Mouse (Mus musculus) intestine, embryonic 14.5 days (tissue): Measurements from ENCODE around the gene Heatr9. TPM values are rescaled to one million over a fixed set of nuclear protein-coding genes. Genes with fewer than 3 reads are reported as not detected.

Experiments
- ATAC-seq: fragments of 200-750 bp; cut with Nextera tagmentation; replicated peaks from 2 replicates; pipeline ENCODE4 v1.8.0; 2017; ENCODE audit warnings: low read depth, moderate number of reproducible peaks, moderate TSS enrichment, moderate library complexity; ENCODE audit not compliant: low FRiP score, low TSS enrichment
- DNase-seq: peaks from one replicate; pipeline ENCODE4 v3.0.0-alpha.2; 2018; ENCODE audit warnings: low spot score
- H3K27ac ChIP-seq: fragments of 300-500 bp; sonication (generic); 2 replicates; pipeline ENCODE4 v1.5.1; 2014; ENCODE audit warnings: low read depth, mild to moderate bottlenecking, control low read depth
- H3K27me3 ChIP-seq: fragments of 300-500 bp; sonication (generic); replicated peaks from 2 replicates; pipeline ENCODE4 v1.6.1; 2014; ENCODE audit warnings: low read length, control low read depth; ENCODE audit not compliant: control insufficient read depth, insufficient read depth
- H3K36me3 ChIP-seq: fragments of 300-500 bp; sonication (generic); 2 replicates; pipeline ENCODE4 v1.6.1; 2014; ENCODE audit warnings: low read length, control low read depth; ENCODE audit not compliant: control insufficient read depth, insufficient read depth
- H3K4me1 ChIP-seq: fragments of 300-500 bp; sonication (generic); replicated peaks from 2 replicates; pipeline ENCODE4 v1.6.1; 2014; ENCODE audit warnings: low read length, control low read depth, mixed read lengths; ENCODE audit not compliant: control insufficient read depth, insufficient read depth
- H3K4me2 ChIP-seq: fragments of 300-500 bp; sonication (generic); 2 replicates; pipeline ENCODE4 v1.6.1; 2014; ENCODE audit warnings: low read length
- H3K4me3 ChIP-seq: fragments of 300-500 bp; sonication (generic); 2 replicates; pipeline ENCODE4 v1.5.1; 2014; ENCODE audit warnings: low read depth, low read length, control low read depth, mixed read lengths
- H3K9ac ChIP-seq: fragments of 300-500 bp; sonication (generic); 2 replicates; pipeline ENCODE4 v1.6.1; 2014; ENCODE audit warnings: mild to moderate bottlenecking, low read length
- H3K9me3 ChIP-seq: fragments of 300-500 bp; sonication (generic); 2 replicates; pipeline ENCODE4 v1.6.1; 2016; ENCODE audit warnings: low read length, control low read depth; ENCODE audit not compliant: control insufficient read depth
- WGBS: fragments of 180-500 bp; shearing (Covaris S2); extraction: QIAGEN DNeasy Blood & Tissue Kit; methylation state at CpG from one replicate; pipeline ENCODE4 v1.1.7; 2014; 5-methylcytosine and 5-hydroxymethylcytosine counted together
- polyA plus RNA-seq: library from polyadenylated mRNA; unstranded; fragments of >200 nt; fragmentation: Nextera tagmentation; extraction: Ambion mirVana; gene quantifications from 2 replicates; pipeline ENCODE4 v1.2.1, GENCODE M21; 2014

The Heatr9 gene
- polyA plus RNA-seq, 1 experiment from 2014 or later = not detected

DNA sequence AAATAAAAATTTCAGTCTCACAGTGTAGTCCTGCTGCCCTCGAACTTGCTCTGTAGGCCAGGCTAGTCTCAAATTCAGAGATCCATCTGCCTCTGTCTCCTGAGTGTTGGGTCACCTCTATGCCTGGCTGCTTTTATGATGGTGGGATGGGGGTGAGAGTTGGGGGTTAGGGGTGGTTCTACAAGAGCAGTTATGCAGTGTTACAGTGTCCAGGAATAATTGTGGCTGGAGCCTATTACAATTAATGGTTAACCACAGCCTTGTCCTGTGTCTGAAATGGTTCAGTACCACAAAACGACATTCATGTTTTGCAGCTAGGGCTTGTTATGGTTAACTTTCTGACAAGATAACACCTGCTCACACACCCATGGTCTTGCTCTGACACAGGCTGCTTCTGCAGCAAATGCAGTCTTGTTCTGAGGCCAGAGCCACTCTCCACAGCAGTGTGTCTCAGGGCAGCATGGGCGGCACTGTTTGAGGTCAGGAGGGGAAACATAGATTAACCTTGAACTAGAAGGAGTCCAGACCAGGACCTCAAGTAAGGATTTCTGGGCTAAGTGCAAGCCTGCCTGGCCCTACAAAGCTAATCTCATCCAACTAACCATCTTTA is 16.8 kb upstream of the Heatr9 start:
- ATAC-seq (no peak), DNase-seq (no peak)
- Histone ChIP-seq H3K27me3 (no peaks in the 10 kb centered on the region), H3K4me1 (peaks cover 7% of the 10 kb centered on the region; the same call in 1 of the 2 replicates), H3K36me3 (no peaks in the 10 kb centered on the region), H3K27ac (no peak overlapping the region), H3K9ac (no peak overlapping the region), H3K9me3 (no peaks in the 10 kb centered on the region), H3K4me3 (no peak overlapping the region), H3K4me2 (no peak overlapping the region)
- 54% methylated on average over 3 of the region's 3 CpGs for WGBS

DNA sequence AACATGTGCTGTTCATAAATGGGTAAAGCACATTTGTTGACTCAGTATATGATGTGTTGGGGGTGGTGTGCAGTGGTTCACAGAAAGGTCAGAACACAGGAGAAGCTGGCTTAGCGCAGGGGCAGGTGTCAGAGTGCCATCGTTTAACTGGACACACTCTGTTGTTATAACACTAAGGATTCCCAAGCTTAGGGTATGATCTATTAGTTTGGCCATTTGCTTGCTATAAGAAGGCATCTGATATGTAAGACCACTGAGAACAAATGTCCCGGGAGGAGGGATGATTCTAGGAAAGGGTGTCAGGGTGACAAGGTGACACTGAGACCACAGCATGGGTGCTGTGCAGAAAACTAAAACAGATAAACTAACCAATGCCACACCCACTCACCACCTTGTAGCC is 14.9 kb upstream of the Heatr9 start:
- Histone ChIP-seq H3K27ac (no peak overlapping the region), H3K4me2 (no peak overlapping the region), H3K4me1 (peaks cover 7% of the 10 kb centered on the region; the same call in 1 of the 2 replicates), H3K9me3 (no peaks in the 10 kb centered on the region), H3K36me3 (no peaks in the 10 kb centered on the region), H3K27me3 (no peaks in the 10 kb centered on the region), H3K4me3 (no peak overlapping the region), H3K9ac (no peak overlapping the region)
- 70% methylated on average over 3 of the region's 3 CpGs for WGBS
- ATAC-seq (no peak), DNase-seq (no peak)

DNA sequence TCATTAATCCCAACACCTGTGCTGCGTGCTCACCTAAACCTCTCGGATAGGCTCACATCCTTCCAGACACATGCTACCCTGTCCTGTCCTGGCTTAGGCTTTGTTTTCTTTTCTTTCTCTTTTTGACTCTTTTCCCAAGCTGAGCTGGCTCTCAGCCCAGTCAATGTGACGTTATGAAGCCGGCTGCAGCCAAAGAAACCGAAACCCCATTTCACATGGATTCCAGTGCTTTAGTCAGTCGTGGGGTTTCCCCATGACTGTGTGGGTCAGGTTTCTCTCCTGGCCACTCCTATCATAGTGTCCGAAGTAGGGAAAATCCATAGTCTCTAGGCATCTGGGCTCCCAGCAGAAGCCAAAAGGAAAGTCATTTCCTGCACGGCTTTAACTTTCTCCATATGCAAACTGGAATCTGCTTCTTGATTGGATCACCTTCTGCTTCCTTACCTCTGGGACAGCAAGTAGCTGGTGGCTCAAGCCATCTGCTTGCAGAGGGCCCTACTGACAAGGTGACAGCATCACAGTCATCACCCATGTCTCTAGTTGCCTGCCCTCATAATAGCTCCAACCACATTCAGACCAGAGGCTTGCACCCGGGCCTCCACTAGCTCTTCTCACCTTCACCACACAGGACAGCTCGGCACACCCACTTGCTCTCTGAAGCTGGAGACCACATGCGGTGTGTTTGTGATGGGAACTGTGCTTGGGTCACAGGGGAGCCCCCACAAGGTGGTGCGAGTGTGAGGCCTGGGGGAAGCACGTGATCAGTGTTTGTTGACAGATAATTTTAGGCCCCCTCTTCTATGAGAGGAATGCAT is 12.8 kb upstream of the Heatr9 start:
- Histone ChIP-seq H3K27ac (no peak overlapping the region), H3K4me1 (peaks cover 7% of the 10 kb centered on the region; the same call in 1 of the 2 replicates), H3K4me3 (no peak overlapping the region), H3K9ac (no peak overlapping the region), H3K9me3 (no peaks in the 10 kb centered on the region), H3K4me2 (peak overlapping the region; percentile 7), H3K27me3 (no peaks in the 10 kb centered on the region), H3K36me3 (no peaks in the 10 kb centered on the region)
- ATAC-seq (0 out of 2 replicates have a peak, but pooled peaks have one; percentile 27), DNase-seq (peak; percentile 72)
- WGBS = 40% methylated on average over 13 of the region's 13 CpGs

DNA sequence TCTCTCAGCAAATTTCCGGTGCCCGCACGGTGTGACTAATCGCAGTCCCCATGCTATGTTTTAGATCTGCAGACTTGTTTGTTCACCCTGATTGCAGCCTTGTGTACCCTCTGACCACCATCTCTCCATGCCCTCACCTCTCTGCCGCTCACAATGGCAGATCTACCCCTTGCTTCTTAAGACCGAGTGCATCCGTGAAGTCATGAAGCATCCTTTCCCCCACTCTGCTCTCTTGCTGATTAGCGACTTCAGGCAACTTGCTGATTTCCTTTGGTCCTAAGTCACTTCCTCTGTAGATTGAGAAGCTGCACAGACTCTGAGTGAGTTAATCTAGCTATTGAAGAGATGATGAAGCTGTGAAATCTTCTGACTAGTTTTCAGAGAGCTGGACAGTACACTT is 12.2 kb upstream of the Heatr9 start:
- no peaks in the 10 kb centered on the region for H3K36me3 ChIP-seq
- DNase-seq (no peak), ATAC-seq (no peak)
- H3K9me3 ChIP-seq = no peaks in the 10 kb centered on the region
- WGBS = 74% methylated on average over 8 of the region's 8 CpGs
- no peaks in the 10 kb centered on the region for H3K27me3 ChIP-seq
- no peak overlapping the region for H3K9ac ChIP-seq
- H3K4me1 ChIP-seq = peaks cover 7% of the 10 kb centered on the region; the same call in 1 of the 2 replicates
- H3K27ac ChIP-seq = no peak overlapping the region
- peak overlapping the region; percentile 7; the same call in 1 of the 2 replicates for H3K4me2 ChIP-seq
- no peak overlapping the region for H3K4me3 ChIP-seq

DNA sequence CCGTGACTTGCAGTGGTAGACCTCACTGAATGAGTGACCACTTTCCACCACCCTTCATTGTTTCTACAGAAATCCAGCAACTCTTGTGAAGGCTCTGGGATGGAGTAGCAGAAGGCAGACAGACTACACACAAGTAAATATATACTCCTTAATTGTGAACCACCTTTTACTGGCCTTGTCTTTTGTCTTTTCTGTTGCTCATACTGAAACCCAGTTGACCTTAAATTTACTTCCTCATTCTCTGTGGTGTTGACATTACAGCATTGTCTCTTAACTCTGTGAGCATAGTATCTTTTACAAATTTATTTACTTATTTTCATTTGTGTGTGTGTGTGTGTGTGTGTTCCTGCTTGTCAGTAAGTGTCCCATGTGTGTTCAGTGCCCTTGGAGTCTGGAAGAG is 11.2 kb upstream of the Heatr9 start:
- ATAC-seq (no peak), DNase-seq (no peak)
- Histone ChIP-seq H3K27me3 (no peaks in the 10 kb centered on the region), H3K9ac (no peak overlapping the region), H3K9me3 (no peaks in the 10 kb centered on the region), H3K36me3 (no peaks in the 10 kb centered on the region), H3K27ac (no peak overlapping the region), H3K4me3 (no peak overlapping the region), H3K4me1 (peaks cover 7% of the 10 kb centered on the region; the same call in 1 of the 2 replicates), H3K4me2 (no peak overlapping the region)
- WGBS = 88% methylated on average over 1 of the region's 1 CpGs

DNA sequence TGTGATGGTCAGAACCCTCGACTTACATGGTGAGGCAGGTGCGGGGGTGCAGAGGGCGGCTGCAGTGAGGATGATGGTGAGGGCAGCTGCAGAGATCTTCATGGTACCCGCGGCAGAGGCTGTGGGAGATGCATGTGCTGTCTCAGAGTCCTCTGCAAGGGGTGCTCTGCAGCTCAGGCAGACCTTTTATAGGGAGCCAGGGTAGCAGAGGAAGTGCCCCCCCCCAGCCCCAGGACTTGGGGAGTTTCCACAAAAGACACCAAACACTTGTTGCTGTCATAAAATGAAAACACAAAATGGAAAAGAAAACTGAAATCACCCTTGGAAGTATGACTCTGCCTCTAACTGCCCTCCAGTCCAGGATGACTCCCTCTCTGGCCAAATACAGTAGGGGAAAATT is 8.4 kb upstream of the Heatr9 start, which contains the start of gene Ccl5:
TSS of gene Ccl5 (minus strand) at position 159 of the 400 bp plus-strand sequence.
- Histone ChIP-seq H3K4me2 (no peak within 1 kb of the TSS), H3K9ac (no peak within 1 kb of the TSS), H3K4me3 (no peak within 1 kb of the TSS), H3K27ac (no peak within 1 kb of the TSS), H3K4me1 (peaks cover 7% of the 10 kb centered on the region; the same call in 1 of the 2 replicates), H3K36me3 (no peaks in the 10 kb centered on the region), H3K27me3 (no peaks in the 10 kb centered on the region), H3K9me3 (no peaks in the 10 kb centered on the region)
- ATAC-seq = no peak
- WGBS = 87% methylated on average over 5 of the region's 5 CpGs
- no peak for DNase-seq

DNA sequence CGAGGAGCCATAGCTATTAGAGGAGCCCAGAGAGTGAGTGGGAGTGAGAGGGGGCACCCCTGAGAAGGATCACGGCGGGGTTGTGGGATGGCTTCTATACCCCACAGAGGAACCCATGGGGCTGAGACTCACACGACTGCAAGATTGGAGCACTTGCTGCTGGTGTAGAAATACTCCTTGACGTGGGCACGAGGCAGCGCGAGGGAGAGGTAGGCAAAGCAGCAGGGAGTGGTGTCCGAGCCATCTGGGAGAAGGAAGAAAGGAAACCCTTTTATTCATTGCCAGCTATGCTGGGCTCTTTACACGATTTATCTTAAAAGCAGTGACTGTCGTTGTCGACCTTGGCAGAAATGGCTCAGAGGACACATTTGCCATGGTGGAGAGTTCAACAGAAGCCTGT is 7.0 kb upstream of the Heatr9 start:
- 80% methylated on average over 12 of the region's 12 CpGs for WGBS
- no peak for ATAC-seq
- no peak for DNase-seq

DNA sequence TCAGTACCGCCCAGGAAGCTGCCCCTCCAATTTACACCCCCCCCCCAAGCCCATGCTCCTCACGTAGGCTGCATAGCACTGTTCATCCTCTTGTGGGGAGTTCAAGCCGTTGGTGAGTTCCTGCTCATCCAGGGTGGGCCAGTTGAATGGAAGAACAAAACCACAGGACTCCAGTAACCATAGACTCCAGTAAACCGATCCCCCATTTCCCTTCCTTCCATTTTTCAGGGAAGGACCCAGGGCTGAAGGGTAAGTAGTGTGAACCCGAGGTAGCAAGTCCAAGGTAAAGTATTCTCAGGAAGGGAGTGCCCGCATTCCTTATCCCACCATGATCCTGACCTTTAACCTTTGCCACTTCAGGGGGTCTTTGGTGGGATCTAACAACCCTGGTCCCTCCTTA is 3.6 kb downstream of the Heatr9 start:
- ATAC-seq (no peak), DNase-seq (no peak)
- Histone ChIP-seq H3K4me2 (no peak overlapping the region), H3K4me1 (no peaks in the 10 kb centered on the region), H3K9me3 (no peaks in the 10 kb centered on the region), H3K4me3 (no peak overlapping the region), H3K27ac (no peak overlapping the region), H3K9ac (no peak overlapping the region), H3K27me3 (no peaks in the 10 kb centered on the region), H3K36me3 (no peaks in the 10 kb centered on the region)
- WGBS = 76% methylated on average over 6 of the region's 6 CpGs

More for the DNA sequence above, 7.0 kb upstream of the Heatr9 start:
- H3K4me2 ChIP-seq = no peak overlapping the region
- H3K27me3 ChIP-seq = no peaks in the 10 kb centered on the region
- H3K9ac ChIP-seq = no peak overlapping the region
- peaks cover 1% of the 10 kb centered on the region; the same call in 1 of the 2 replicates for H3K4me1 ChIP-seq
- H3K4me3 ChIP-seq = no peak overlapping the region
- H3K9me3 ChIP-seq = no peaks in the 10 kb centered on the region
- H3K36me3 ChIP-seq = no peaks in the 10 kb centered on the region
- H3K27ac ChIP-seq = no peak overlapping the region
